Mouse (Mus musculus) CH12.LX (cell line): ENCODE measurements at regions not wholly inside any gene's neighbourhood (a gene's known extent, or its start where the extent isn't known, plus 50 kb on each side); places are given as distances from the start of the nearest gene placed in this dataset.

ENCODE experiments used
- DNase-seq: peaks from one replicate; pipeline ENCODE4 v3.0.0-alpha.2; 2013; ENCODE audit errors: extremely low read depth
- H3K27ac ChIP-seq: 2 replicates; pipeline ENCODE4 v1.5.1; 2012; ENCODE audit warnings: low read depth, mild to moderate bottlenecking, control low read depth, moderate library complexity; ENCODE audit not compliant: insufficient read depth
- H3K27me3 ChIP-seq: replicated peaks from 2 replicates; pipeline ENCODE3; 2012; ENCODE audit warnings: inconsistent platforms
- H3K36me3 ChIP-seq, 2 experiments: replicated peaks in 1 of 2; 2 replicates each; pipeline versions ENCODE3 to v1.6.1; 2012; ENCODE audit warnings: inconsistent platforms in 1 of 2, low read length in 1 of 2, mild to moderate bottlenecking in 1 of 2, mixed read lengths in 1 of 2, moderate library complexity in 1 of 2; ENCODE audit not compliant: control insufficient read depth in 1 of 2, insufficient read depth in 1 of 2
- H3K4me1 ChIP-seq, 2 experiments: 2 replicates each; pipeline ENCODE4 v1.6.1; 2012; ENCODE audit warnings: inconsistent platforms in 1 of 2, moderate library complexity in 1 of 2; ENCODE audit not compliant: insufficient read depth in 2 of 2, control insufficient read depth in 1 of 2
- H3K4me2 ChIP-seq: 2 replicates; pipeline ENCODE4 v1.6.1; 2012; ENCODE audit warnings: low read depth, mild to moderate bottlenecking, control low read depth; ENCODE audit not compliant: poor library complexity, insufficient read depth, severe bottlenecking
- H3K4me3 ChIP-seq, 3 experiments: fragments of 150-350 bp in 1 of 3; sonication (generic) in 1 of 3; replicated peaks in 1 of 3; 2 replicates each; pipeline versions ENCODE3 to v1.5.1; 2011 to 2012; ENCODE audit warnings: low read depth in 2 of 3, low read length in 2 of 3, mild to moderate bottlenecking in 2 of 3, moderate library complexity in 2 of 3, control low read depth in 1 of 3, improper control_type of control experiment in 1 of 3, inconsistent platforms in 1 of 3, mixed read lengths in 1 of 3; ENCODE audit not compliant: poor library complexity in 1 of 3
- H3K79me2 ChIP-seq: replicated peaks from 2 replicates; pipeline ENCODE4 v1.6.1; 2012; ENCODE audit warnings: mild to moderate bottlenecking, moderate library complexity; ENCODE audit not compliant: control insufficient read depth, poor library complexity, insufficient read depth, severe bottlenecking; ENCODE audit errors: extremely low read depth
- H3K9ac ChIP-seq: 2 replicates; pipeline ENCODE4 v1.6.1; 2012; ENCODE audit warnings: low read depth, mild to moderate bottlenecking, control low read depth, moderate library complexity; ENCODE audit not compliant: insufficient read depth
- H3K9me3 ChIP-seq: replicated peaks from 2 replicates; pipeline ENCODE3; 2012; ENCODE audit warnings: low read length, inconsistent platforms, mixed read lengths
- BHLHE40 ChIP-seq: IDR thresholded peaks from 2 replicates; pipeline ENCODE4 v1.6.1; 2011; ENCODE audit warnings: mild to moderate bottlenecking, low read depth, low read length, improper control_type of control experiment
- CHD1 ChIP-seq: IDR thresholded peaks from 2 replicates; pipeline ENCODE4 v1.6.1; 2012; ENCODE audit warnings: low read depth, low read length, improper control_type of control experiment, inconsistent platforms
- CHD2 ChIP-seq: IDR thresholded peaks from 2 replicates; pipeline ENCODE4 v1.6.1; 2011; ENCODE audit warnings: low read length, improper control_type of control experiment
- CTCF ChIP-seq, 2 experiments: IDR thresholded peaks in 1 of 2; conservative IDR thresholded peaks in 1 of 2; 2 replicates each; pipeline ENCODE4 v1.5.1; 2011 to 2012; ENCODE audit warnings: low read depth in 2 of 2, low read length in 2 of 2, improper control_type of control experiment in 1 of 2, inconsistent platforms in 1 of 2, mild to moderate bottlenecking in 1 of 2, moderate library complexity in 1 of 2
- E2F4 ChIP-seq: IDR thresholded peaks from 2 replicates; pipeline ENCODE4 v1.6.1; 2011; ENCODE audit warnings: low read depth, low read length, improper control_type of control experiment; ENCODE audit not compliant: insufficient replicate concordance
- EP300 ChIP-seq: IDR thresholded peaks from 2 replicates; pipeline ENCODE4 v1.6.1; 2011; ENCODE audit warnings: low read length, improper control_type of control experiment
- ETS1 ChIP-seq: conservative IDR thresholded peaks from 2 replicates; pipeline ENCODE4 v1.6.1; 2012; ENCODE audit warnings: low read depth, mild to moderate bottlenecking, inconsistent platforms, low read length, improper control_type of control experiment, moderate library complexity
- GABPA ChIP-seq: IDR thresholded peaks from 2 replicates; pipeline ENCODE4 v1.6.1; 2012; ENCODE audit warnings: low read depth, low read length, improper control_type of control experiment, inconsistent platforms; ENCODE audit not compliant: insufficient replicate concordance
- HCFC1 ChIP-seq: IDR thresholded peaks from 2 replicates; pipeline ENCODE4 v1.6.1; 2012; ENCODE audit warnings: low read depth, mild to moderate bottlenecking, inconsistent platforms, low read length, improper control_type of control experiment
- IRF4 ChIP-seq: IDR thresholded peaks from 2 replicates; pipeline ENCODE4 v1.6.1; 2014; ENCODE audit warnings: low read depth, mild to moderate bottlenecking, inconsistent platforms, low read length, improper control_type of control experiment
- JUND ChIP-seq: conservative IDR thresholded peaks from 2 replicates; pipeline ENCODE4 v1.6.1; 2011; ENCODE audit warnings: low read depth, low read length, improper control_type of control experiment
- KAT2A ChIP-seq: IDR thresholded peaks from 2 replicates; pipeline ENCODE4 v1.6.1; 2012; ENCODE audit warnings: low read length, improper control_type of control experiment, inconsistent platforms; ENCODE audit not compliant: insufficient replicate concordance
- MAFK ChIP-seq: IDR thresholded peaks from 2 replicates; pipeline ENCODE4 v1.6.1; 2011; ENCODE audit warnings: low read length, improper control_type of control experiment; ENCODE audit not compliant: insufficient replicate concordance
- MAX ChIP-seq: IDR thresholded peaks from 2 replicates; pipeline ENCODE4 v1.6.1; 2011; ENCODE audit warnings: low read length, improper control_type of control experiment
- MAZ ChIP-seq: IDR thresholded peaks from 2 replicates; pipeline ENCODE4 v1.6.1; 2012; ENCODE audit warnings: low read depth, mild to moderate bottlenecking, inconsistent platforms, low read length, improper control_type of control experiment, moderate library complexity
- MYC ChIP-seq: IDR thresholded peaks from 2 replicates; pipeline ENCODE4 v1.6.1; 2011; ENCODE audit warnings: low read depth, mild to moderate bottlenecking, improper control_type of control experiment, low read length
- NELFE ChIP-seq: IDR thresholded peaks from 2 replicates; pipeline ENCODE4 v1.6.1; 2011; ENCODE audit warnings: low read depth, low read length, improper control_type of control experiment
- NRF1 ChIP-seq: IDR thresholded peaks from 2 replicates; pipeline ENCODE4 v1.6.1; 2014; ENCODE audit warnings: low read depth, mild to moderate bottlenecking, inconsistent platforms, low read length, improper control_type of control experiment, moderate library complexity
- POLR2AphosphoS2 ChIP-seq: IDR thresholded peaks from 2 replicates; pipeline ENCODE4 v1.6.1; 2011; ENCODE audit warnings: low read depth, low read length, improper control_type of control experiment
- RAD21 ChIP-seq: IDR thresholded peaks from 2 replicates; pipeline ENCODE4 v1.6.1; 2011; ENCODE audit warnings: low read depth, mild to moderate bottlenecking, low read length, improper control_type of control experiment, moderate library complexity
- SIN3A ChIP-seq: IDR thresholded peaks from 2 replicates; pipeline ENCODE4 v1.6.1; 2012; ENCODE audit warnings: low read length, improper control_type of control experiment, inconsistent platforms
- SMC3 ChIP-seq: IDR thresholded peaks from 2 replicates; pipeline ENCODE4 v1.6.1; 2011; ENCODE audit warnings: low read depth, low read length, improper control_type of control experiment
- TBP ChIP-seq: conservative IDR thresholded peaks from 2 replicates; pipeline ENCODE4 v1.6.1; 2011; ENCODE audit warnings: low read depth, low read length, improper control_type of control experiment
- TCF12 ChIP-seq: IDR thresholded peaks from 2 replicates; pipeline ENCODE4 v1.6.1; 2014; ENCODE audit warnings: low read depth, mild to moderate bottlenecking, inconsistent platforms, low read length, improper control_type of control experiment
- UBTF ChIP-seq: IDR thresholded peaks from 2 replicates; pipeline ENCODE4 v1.6.1; 2012; ENCODE audit warnings: low read depth, mild to moderate bottlenecking, inconsistent platforms, low read length, improper control_type of control experiment, moderate library complexity
- USF2 ChIP-seq: conservative IDR thresholded peaks from 2 replicates; pipeline ENCODE4 v1.6.1; 2011; ENCODE audit warnings: low read depth, low read length, improper control_type of control experiment
- ZNF384 ChIP-seq: IDR thresholded peaks from 2 replicates; pipeline ENCODE4 v1.6.1; 2012; ENCODE audit warnings: low read depth, low read length, improper control_type of control experiment, inconsistent platforms
- dilution Hi-C: fragments of 300-500 bp; cut with MboI; formaldehyde crosslinking; loops from 2 replicates; pipeline ENCODE4 v1.14.3; 2020; ENCODE audit warnings: low sequenced_read_pairs; ENCODE audit not compliant: extremely low pct_unique_long_range_greater_than_20kb, extremely low pct_ligation_motif_present
- in situ Hi-C: fragments of 300-500 bp; cut with MboI; formaldehyde crosslinking; loops from 3 replicates; pipeline ENCODE4 v1.14.3; 2019; ENCODE audit warnings: low sequenced_read_pairs, low pct_ligation_motif_present, low pct_unique_long_range_greater_than_20kb, mixed read lengths

DNA sequence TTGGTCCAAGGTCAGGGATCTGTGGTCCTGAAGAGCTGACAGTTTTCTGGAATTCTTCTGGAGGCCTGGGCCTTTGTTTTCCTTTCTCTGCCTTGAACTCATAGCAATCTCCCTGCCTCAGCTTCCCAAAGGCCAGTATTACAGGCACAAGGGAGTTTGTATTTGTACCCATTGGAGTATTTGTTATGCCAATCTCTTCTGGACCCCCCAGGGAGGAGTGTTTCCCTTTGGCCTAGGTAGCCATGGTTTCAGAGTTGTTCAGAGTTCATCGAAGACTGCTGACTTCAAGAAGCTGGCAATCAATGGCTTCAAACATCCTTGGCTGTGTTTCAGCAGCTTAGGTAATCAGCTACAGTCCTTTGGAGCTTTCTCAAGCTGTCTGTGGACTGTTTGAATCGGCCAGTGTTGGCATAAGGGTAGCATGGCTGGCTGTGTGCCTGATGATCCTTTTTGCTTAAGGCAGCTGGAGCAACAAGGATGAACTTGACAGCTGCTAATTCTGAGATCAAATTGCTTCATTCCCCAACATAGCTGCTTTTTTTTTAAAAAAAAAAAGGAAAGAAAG is 161.2 kb upstream of the Pja1 start:
- H3K9ac ChIP-seq = no peak overlapping the region
- no peak for DNase-seq
- H3K4me2 ChIP-seq = no peak overlapping the region
- no peaks in the 10 kb centered on the region for H3K27me3 ChIP-seq
- H3K9me3 ChIP-seq = no peaks in the 10 kb centered on the region
- no peak overlapping the region for H3K4me3 ChIP-seq
- H3K36me3 ChIP-seq = no peaks in the 10 kb centered on the region
- no peak overlapping the region for H3K27ac ChIP-seq
- TF ChIP-seq GABPA (no peak), USF2 (no peak), MAX (no peak), TBP (no peak), KAT2A (no peak), E2F4 (no peak), CHD2 (no peak), MYC (no peak), NRF1 (no peak), NELFE (no peak), MAZ (no peak), SMC3 (no peak), ZNF384 (no peak), IRF4 (no peak), SIN3A (no peak), ETS1 (no peak), UBTF (no peak), HCFC1 (no peak), EP300 (no peak)
- no peaks in the 10 kb centered on the region for H3K79me2 ChIP-seq
- 0 out of 4 replicates have a peak, but pooled peaks cover 0 to 4% of the 10 kb centered on the region in 2 experiments for H3K4me1 ChIP-seq
- dilution Hi-C loops (no loop called here), in situ Hi-C loops (no loop called here)

DNA sequence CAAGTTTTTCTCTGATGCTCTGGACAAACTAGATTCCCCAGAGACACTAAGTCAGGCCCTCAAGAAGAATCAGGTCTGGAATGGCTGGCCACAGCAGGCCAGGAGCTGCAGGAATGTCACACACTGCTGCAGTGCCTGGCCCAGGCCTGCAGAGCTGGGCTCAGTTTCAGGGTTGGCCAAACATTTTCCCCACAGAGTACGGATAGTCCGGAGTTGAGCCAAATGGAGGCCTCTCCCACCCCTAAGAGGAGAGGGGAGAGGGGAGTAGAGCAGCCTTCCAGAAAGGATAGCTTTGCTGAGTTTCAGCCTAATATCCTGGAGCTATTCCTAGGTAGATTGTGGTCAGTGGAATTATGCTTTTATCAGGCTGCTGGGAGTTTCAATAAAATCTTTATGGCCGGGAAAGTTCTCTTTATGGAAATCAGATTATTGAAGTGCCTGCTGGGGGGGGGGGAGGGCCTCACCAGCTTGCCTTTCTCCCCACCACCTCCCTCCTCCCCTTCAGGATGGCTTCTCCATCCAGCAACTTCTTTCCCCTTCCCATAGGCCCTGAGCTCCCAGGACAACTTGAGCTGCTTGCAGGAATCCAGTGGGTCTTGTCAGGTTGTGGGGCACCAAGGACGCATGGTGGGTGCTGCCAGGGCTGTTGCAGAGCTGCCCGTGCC is 153.6 kb upstream of the Pja1 start:
- Histone ChIP-seq H3K4me2 (no peak overlapping the region), H3K9ac (no peak overlapping the region), H3K79me2 (no peaks in the 10 kb centered on the region), H3K4me1 (no peaks in the 10 kb centered on the region), H3K4me3 (no peak overlapping the region), H3K36me3 (no peaks in the 10 kb centered on the region), H3K27ac (no peak overlapping the region), H3K27me3 (no peaks in the 10 kb centered on the region), H3K9me3 (no peaks in the 10 kb centered on the region)
- TF ChIP-seq NRF1 (no peak), RAD21 (no peak), BHLHE40 (no peak), EP300 (no peak), CTCF (conservative IDR thresholded peaks at IDR 0.05 in 1 of 2, IDR thresholded peaks at IDR 0.05 in 1 of 2; ENCODE audit: low read depth in 2 of 2, low read length in 2 of 2) (no peak), KAT2A (no peak), CHD1 (no peak), ZNF384 (no peak), IRF4 (no peak), TCF12 (no peak), JUND (no peak), MAFK (no peak), MAZ (no peak), E2F4 (no peak), USF2 (no peak), POLR2AphosphoS2 (no peak)
- in situ Hi-C loops = no loop called here
- DNase-seq = no peak
- dilution Hi-C loops = no loop called here
